Mouse (Mus musculus): ENCODE data around the gene Tex21.

GRCm38 (mm10) chr12:76196709-76197054, 49.9 kb downstream of the Tex21 start:
- peak; percentile 30 for TF ChIP-seq CTCF (IDR thresholded peaks at IDR 0.05; ENCODE audit: low read depth, low read length)
- TF ChIP-seq POLR2A (IDR thresholded peaks at IDR 0.05; ENCODE audit: extremely low read depth, insufficient read depth, low read length): no peak

Data from liver, adult 2 months (tissue).